Mouse (Mus musculus) gonadal fat pad, adult 2 months (tissue): ENCODE results near the gene H2-DMb1. TPM values are rescaled to one million over a fixed set of nuclear protein-coding genes. Genes with fewer than 3 reads are reported as not detected.

Experiments used
- DNase-seq: peaks from one replicate; pipeline ENCODE4 v3.0.0-alpha.2; 2012; ENCODE audit warnings: low read depth
- polyA plus RNA-seq: library from polyadenylated mRNA; depleted of rRNA; stranded (reverse); fragments of >200 nt; gene quantifications from 2 replicates; pipeline ENCODE4 v1.2.3, GENCODE M21; 2012

The H2-DMb1 gene
- polyA plus RNA-seq, 1 experiment: 107 TPM

DNA sequence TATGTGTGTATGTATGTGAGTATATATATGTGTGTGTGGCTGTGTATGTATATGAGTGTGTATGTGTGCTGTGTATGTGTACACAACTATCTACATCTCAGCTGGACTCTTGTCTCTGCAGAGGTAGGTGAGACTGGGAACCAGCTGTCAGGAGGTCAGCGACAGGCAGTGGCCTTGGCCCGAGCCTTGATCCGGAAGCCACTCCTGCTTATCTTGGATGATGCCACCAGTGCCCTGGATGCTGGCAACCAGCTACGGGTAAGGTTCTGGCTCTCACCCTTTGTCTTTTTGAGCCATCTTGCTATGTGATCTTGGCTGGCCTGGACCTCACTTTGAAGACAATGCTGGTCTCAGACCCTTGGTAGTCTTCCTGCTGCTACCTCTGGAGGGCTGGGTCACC is 41.9 kb downstream of the H2-DMb1 start:
- no peak for DNase-seq

DNA sequence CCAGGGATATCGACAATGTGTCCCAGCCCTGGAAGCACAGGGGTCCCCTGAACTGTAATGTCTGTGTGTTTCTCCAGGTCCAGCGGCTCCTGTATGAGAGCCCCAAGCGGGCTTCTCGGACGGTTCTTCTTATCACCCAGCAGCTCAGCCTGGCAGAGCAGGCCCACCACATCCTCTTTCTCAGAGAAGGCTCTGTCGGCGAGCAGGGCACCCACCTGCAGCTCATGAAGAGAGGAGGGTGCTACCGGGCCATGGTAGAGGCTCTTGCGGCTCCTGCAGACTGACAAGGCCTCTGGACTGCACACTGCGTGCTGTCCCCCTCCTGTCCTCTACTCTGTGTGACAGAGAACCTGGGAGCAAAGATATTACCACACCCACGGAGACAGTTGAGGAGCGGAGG is 43.6 kb downstream of the H2-DMb1 start:
- no peak for DNase-seq

DNA sequence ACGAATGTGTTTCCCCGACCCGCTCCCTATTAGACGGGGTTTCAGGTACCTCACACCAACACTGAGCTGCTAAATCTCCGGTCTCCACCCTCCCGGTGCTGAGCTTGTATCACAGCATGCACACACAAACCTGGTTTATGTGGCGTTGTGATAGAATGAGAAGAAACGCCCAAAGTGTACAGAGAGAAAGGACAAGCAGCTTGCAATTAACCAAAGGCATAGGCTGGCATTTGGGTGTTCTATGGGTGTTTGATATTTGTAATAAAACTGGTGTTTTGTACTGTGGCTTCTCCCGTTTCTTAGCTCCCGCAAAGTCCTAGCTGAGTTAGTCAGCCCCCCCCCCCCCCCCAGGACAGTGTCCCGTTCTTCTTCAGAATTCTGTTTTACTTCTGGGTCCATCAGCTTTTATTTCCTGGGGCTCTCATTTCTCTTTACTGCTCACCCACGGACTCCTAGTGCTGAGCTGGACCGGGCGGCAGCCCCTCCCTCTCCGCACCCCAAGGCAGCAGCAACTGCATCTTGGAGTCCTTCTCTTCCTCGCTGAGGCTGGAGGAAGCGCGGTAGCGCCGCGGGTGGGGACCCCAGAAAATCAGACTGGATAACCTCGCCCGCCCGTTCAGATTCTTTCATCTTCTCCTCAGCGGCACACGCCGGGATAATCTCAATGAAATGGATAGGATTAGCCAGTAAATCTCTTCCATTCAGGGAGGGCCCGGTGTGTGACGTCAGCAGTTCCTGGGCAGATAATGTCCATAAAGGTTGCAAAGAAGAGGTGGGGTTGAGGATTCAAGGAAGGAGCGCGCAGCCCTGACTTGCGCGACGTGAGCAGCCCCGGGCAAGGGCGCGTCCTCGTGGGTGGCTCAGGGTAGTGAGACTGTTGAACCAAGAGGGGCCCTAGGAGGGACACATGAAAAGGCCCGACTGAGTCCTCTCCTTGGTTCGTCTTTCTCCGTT is 44.3 kb downstream of the H2-DMb1 start, which contains the start of gene Psmb8:
Gene Psmb8, plus strand, starts transcription at position 781 of the 954 bp plus-strand sequence.
- DNase-seq: no peak

DNA sequence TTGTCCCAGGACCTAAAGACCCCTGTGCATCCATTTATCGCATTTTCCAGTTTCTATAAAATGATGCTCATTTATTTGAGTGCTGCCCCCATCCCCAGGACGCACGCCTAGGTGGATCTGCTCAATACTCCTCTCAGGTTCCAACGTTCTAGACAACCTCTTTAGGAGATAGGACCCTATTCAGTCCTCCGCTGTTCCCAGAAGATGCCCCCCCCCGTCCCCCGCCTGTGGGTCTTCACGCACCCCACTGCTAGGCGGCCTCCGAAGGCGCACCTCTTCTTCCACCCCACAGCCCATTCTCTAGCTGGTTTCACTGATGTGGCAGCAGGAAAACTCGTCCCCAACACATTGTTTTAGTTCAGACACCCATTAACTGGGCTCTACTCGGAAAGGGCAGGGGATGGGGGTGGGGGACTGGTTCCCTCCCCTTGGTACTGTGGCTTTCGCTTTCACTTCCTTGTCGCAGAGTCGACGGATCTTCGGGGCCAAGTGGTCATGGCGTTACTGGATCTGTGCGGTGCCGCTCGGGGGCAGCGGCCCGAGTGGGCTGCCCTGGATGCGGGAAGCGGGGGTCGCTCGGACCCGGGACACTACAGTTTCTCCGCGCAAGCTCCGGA is 45.1 kb downstream of the H2-DMb1 start:
- DNase-seq: no peak

DNA sequence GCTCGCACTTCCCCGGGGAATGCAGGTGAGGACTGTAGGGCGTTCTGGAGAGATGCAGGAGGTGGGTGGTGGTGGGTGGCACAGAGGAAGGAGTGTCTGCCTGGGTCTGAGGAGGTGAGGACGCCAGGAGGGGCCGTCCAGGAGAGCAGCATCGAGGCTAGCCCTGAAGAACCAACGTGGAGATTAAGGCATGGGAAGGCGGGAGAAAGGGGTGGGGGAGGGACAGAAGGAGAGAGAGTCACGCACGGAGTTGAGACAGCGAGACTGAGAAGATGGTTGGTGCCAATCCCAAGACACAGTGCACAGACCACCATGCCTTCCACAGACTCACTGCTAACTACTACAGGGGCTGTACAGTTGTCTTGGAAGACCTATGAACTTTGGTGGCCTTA is 45.6 kb downstream of the H2-DMb1 start:
- DNase-seq: no peak

DNA sequence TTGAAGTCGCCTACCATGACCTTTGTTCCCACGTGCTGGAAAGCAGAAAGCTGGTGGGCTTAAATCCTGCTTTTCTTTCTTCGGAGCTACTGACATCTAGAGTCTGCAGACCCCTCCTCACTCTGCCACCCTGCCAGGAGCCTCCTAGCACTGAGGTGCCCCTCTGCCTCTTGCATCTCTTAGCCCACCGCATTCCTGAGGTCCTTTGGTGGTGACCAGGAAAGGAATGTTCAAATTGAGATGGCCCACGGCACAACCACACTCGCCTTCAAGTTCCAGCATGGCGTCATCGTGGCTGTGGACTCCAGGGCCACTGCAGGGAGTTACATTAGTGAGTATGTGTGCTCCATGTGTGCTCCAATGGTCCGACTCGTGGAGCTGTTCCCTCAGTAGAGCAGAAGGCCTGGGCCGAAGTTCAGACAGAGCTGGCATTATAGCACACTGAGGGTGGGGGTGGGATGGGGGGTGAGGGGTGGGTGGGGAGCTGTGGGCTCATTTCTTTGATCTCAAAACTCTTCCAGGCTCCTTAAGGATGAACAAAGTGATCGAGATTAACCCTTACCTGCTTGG is 46.3 kb downstream of the H2-DMb1 start:
- no peak for DNase-seq

DNA sequence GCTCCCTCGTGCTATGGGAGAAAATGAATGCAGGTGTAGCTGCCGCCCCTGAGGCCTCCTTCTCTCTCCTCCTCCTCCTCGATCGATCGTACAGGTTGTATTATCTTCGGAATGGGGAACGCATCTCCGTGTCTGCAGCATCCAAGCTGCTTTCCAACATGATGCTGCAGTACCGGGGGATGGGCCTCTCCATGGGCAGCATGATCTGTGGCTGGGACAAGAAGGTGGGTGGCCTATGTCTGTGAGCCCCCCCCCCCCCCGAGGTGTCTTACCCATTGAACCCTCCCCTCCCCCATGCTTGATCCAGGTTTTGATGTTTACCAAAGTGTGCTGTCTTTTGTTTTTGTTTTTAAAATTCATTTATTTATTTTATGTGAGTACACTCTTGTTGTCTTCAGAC is 47.2 kb downstream of the H2-DMb1 start:
- no peak for DNase-seq

DNA sequence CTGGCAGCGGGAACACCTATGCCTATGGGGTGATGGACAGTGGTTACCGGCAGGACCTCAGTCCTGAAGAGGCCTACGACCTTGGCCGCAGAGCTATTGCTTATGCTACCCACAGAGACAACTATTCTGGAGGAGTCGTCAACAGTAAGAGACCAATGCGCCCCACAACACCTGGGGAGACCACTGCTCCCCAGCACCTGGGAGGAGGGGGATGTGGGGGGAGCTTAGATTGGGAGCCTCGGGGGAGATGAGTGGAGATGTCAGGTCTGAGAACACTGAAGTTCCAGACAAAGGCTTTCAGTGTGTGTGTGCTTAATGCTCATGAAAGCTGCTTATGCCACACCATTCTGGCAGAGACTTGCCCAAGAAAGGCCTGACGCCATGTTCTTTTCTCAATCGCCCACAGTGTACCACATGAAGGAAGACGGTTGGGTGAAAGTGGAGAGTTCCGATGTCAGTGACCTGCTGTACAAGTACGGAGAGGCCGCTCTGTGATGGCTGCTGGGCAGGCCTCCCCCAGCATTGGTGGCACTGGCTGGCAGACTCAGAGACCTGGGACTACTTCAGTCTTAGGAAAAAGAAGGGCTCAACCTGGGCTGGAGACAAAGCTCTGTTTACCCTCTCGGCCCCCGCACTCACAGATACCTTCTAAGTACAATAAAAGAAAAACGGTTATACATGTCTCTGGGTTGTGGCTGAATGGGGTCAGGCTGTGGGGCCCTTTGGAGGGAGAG is 48.1 kb downstream of the H2-DMb1 start:
- no peak for DNase-seq

DNA sequence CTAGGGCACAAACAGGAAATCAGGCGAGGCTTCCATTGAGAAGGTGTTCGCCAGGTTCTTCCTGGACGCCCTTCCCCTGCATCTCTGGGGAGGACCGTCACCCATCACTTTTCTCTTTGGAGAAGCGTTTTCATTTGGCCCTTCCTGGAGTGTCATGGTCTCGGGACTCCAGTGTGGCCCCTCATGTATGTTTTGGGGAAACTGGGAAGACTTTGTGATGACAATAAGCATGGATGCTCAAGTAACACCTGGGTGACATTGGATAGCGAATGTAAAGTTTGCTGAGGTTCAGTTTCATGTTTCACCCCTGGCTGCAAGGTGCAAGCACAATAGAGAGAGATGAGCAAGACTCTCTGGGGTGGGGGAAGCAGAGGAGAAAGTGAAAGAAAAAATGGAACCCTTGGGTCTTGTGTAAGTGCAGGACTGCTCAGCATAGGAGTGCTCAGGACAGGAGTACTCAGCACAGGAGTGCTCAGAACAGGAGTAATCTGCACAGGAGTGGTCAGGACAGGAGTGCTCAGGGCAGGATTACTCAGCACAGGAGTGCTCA is 48.7 kb downstream of the H2-DMb1 start:
- no peak for DNase-seq

DNA sequence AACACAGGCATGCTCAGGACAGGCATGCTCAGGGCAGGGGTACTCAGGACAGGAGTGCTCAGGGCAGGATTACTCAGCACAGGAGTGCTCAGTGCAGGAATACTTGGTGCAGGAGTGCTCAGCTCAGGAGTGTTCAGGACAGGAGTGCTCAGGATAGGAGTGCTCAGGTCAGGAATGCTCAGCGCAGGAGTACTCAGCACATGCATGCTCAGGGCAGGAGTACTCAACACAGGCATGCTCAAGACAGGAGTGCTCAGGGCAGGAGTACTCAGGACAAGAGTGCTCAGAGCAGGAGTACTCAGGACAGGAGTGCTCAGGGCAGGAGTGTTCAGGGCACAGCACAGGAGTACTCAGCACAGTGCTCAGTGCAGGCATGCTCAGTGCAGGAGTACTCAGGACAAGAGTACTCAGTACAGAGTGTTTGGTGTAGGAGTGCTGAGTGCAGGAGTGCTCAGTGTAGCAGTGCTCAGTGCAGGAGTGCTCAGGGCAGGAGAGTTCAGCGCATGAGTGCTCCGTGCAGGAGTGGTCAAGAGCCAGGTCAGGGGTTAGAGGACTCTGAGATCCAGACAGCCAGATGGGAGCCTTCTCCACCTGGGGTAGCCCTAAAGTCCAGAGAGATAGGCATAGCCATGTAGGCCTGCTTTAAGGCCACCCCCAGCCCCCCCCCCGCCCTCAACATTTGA is 50.0 kb downstream of the H2-DMb1 start:
- no peak for DNase-seq

DNA sequence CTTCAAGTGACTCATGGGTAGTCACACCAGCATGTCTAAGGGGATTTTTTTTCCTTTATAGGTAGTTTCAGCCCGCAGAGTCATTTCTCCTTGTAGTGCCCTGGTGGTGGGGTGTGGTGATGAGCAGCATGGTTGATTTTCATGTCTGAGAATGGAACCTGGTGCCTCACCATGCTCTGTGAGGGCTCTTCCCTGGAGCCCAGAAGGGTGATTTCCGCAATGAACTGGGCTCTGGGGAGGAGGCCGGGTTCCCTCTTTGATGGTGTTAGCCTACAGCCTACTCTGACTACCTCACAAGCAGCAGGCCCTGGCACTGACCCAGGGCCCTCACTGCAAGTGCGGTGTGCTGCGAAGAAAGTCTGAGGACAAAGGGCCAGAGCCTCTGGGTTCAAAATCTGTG is 50.6 kb downstream of the H2-DMb1 start, which contains the start of gene Tap2:
Gene Tap2, plus strand, starts transcription at position 84 of the 400 bp plus-strand sequence.
- no peak for DNase-seq

DNA sequence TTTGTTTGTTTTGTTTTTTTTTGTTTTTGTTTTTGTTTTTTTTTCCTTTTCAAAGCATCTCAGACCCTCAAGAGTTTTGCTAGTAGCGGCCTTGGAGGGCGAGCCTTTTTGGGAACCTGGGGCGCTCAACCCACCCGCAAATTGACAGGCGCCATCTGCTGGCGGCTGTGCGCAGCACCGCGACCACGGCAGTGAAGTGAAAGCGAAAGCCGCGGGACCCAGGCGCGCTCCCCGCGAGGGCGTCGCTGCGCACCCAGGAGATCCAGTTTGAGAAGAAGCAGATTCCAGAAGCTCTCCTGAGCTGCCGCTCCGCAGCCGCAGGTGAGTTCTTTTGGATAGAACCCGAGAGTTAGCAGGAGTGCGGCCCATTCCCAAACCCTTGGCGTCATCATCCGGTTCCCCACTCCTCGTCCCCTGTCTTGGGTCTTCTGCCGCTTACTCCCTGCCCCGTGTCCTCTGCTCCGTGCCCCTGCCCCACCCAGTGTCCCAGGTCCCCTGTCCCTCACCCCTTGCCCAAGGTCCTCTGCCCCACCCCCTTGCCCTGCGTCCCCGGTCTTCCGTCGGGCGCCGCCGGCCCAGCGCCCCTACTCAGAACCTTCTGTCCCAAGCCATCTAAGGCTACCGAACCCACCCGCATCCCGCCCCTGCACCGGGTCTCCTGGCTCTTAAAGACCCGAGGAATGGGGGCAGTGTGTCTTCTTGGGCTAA is 51.6 kb downstream of the H2-DMb1 start:
- DNase-seq: no peak

DNA sequence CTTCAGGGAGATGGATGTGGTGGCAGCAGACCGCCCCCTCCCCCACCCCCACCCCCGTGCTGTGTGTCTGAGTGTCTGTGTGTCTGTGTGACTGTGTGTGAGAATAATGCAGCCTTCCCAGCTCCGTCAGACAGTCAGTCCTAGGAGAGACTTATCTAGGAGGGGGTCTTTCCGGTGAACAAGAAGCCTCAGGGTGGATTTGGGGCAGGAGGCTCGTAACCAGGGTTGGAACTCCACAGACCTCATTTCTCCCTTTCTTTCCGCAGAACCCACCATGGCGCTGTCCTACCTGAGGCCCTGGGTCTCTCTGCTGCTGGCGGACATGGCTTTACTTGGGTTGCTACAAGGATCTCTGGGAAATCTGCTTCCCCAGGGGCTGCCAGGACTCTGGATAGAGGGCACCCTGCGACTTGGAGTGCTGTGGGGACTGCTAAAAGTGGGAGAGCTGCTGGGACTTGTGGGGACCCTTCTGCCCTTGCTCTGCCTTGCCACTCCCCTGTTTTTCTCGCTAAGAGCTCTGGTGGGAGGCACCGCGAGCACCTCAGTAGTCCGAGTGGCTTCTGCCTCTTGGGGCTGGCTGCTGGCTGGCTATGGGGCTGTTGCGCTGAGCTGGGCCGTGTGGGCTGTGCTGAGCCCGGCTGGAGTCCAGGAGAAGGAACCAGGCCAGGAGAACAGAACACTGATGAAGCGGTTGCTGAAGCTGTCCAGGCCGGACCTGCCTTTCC is 52.3 kb downstream of the H2-DMb1 start:
- no peak for DNase-seq

DNA sequence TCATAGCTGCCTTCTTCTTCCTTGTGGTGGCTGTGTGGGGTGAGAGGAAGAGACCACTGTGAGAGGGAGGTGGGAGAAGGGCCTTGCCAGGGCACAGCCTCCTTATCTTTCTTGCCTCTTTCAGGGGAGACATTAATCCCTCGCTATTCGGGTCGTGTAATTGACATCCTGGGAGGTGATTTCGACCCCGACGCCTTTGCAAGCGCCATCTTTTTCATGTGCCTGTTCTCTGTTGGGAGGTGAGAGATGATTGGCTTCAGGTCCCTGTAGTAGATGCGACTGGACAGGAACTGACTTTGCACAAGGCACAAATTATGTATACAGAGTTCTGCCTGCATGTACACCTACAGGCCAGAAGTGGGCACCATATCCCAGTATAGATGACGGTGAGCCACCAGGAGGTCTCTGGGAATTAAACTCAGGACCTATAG is 52.9 kb downstream of the H2-DMb1 start:
- no peak for DNase-seq

DNA sequence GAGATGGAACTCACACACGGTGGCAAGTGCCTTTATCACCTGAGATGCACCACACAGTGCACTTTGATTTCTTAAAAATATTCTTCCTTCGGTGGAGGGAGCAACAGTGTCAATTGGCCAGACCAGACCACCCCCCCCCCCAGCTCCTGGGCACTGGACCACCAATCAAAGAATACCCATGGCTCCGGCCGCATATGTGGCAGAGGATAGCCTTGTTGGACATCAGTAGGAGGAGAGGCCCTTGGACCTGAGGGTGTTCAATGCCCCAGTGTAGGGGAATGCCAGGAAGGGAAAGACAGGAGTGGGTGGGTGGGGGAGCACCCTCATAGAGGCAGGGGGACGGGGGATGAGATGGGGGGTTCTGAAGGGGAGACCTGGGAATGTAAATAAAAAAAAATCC is 53.9 kb downstream of the H2-DMb1 start:
- no peak for DNase-seq

DNA sequence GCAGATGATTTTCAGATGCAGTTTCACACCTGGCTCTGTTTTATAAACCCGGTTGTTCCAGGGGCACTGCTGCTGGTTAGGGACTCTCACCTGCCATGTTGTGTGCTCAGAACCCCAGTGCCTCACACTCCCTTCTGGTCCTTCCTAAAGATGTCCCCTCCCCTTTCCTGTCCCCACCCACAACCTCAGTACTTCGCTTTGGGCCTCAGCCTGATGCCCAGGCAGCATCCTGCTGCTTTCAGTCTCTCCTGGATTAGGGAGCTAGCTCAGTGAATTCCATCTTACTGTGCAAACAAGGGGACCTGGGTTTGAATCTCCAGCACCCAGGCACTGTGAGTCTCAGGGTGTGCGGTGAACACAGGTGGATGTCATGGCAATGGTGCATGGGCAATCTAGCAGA is 54.6 kb downstream of the H2-DMb1 start:
- no peak for DNase-seq

DNA sequence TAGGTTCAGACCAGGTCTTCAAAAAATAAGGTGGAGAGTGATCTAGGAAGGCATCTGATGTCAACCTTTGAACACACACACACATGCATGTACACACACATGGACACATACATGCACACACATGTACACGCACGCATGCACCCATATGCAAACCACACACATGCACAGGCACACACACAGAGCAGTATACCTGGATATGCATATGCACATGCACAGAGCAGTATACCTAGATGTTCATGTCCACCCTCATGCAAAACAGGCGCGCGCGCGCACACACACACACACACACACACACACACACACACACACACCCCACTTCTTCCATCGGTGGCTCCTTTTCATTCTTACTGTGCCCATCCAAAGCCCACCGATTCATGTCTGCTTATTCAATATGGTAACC is 55.0 kb downstream of the H2-DMb1 start:
- DNase-seq: no peak

DNA sequence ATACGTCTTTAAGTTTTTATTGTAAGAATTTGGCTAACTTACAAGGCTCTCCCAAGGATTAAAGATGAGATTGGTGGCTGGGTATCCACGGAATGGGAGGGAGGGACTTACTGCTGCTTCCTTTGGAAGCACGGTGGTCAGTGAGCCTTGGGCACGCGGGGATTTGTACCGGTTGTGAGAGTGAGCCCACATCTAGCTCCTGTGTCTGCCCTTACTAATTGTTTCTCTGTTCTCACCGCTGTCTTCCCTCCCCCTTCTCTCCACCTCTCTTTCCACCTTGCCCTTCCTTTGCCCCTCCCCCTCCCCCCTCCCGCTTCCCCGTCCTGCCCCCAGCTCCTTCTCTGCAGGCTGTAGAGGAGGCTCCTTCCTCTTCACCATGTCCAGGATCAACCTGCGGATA is 55.5 kb downstream of the H2-DMb1 start:
- DNase-seq: no peak

DNA sequence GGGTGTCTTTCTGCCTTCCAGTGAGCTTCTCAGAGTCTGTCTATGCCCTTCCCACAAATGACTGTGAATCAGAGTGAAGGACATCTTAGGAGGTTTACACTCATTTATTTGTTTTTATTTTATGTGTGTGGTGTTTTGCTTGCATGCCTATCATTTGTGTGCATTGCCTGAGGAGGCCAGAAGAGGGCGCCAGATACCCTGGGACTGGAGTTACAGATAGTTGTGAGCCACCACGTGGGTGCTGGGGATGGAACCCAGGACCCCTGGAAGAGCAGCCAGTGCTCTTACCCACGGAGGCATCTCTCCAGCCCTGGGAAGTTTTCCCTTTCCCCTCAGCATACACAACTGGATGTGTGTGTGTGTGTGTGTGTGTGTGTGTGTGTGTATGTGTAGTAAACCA is 56.8 kb downstream of the H2-DMb1 start:
- DNase-seq: no peak
